Mouse (Mus musculus): ENCODE measurements at regions not wholly inside any gene's neighbourhood (a gene's known extent, or its start where the extent isn't known, plus 50 kb on each side); places are given as distances from the start of the nearest gene placed in this dataset.
A peak's percentile ranks its signal among the peaks of the same experiment; 100 is the strongest.

DNA sequence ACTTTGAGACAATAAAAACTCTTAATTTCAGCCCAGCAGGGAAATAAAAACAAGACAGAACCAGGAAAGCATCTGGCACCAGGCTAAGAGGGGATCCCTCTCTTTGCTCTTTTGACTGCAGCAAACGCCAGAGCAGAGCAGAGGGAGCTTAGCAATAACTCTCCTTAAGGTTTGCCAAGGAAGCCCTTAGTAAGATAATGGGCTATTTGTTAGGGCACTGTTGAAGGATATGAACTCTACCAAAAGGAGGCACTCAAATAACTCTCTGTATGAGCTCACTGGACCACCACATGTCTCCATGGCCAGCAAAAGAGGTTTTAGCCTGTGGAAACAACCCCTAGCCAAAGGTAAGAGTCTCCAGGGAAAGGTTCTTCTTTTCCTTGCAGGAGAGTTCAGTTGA, 315.3 kb upstream of the Mpdz start:
- Histone ChIP-seq H3K4me2 (ENCODE audit: low read depth, low read length) (no peak overlapping the region), H3K27me3 (ENCODE audit: control insufficient read depth, insufficient read depth, low read length) (no peaks in the 10 kb centered on the region), H3K9ac (replicated peaks; ENCODE audit: low read depth, low read length) (no peak overlapping the region), H3K36me3 (ENCODE audit: control insufficient read depth, insufficient read depth, low read length) (no peaks in the 10 kb centered on the region), H3K27ac (ENCODE audit: low read depth, low read length) (no peak overlapping the region), H3K4me3 (ENCODE audit: low read depth, low read length) (no peak overlapping the region), H3K9me3 (ENCODE audit: control insufficient read depth, low read length) (no peaks in the 10 kb centered on the region), H3K4me1 (ENCODE audit: control insufficient read depth, insufficient read depth, low read length) (peaks cover 4% of the 10 kb centered on the region; the same call in 1 of the 2 replicates)
- WGBS: 20% methylated on average over 1 of the region's 1 CpGs
- ATAC-seq (ENCODE audit: low read depth): no peak

DNA sequence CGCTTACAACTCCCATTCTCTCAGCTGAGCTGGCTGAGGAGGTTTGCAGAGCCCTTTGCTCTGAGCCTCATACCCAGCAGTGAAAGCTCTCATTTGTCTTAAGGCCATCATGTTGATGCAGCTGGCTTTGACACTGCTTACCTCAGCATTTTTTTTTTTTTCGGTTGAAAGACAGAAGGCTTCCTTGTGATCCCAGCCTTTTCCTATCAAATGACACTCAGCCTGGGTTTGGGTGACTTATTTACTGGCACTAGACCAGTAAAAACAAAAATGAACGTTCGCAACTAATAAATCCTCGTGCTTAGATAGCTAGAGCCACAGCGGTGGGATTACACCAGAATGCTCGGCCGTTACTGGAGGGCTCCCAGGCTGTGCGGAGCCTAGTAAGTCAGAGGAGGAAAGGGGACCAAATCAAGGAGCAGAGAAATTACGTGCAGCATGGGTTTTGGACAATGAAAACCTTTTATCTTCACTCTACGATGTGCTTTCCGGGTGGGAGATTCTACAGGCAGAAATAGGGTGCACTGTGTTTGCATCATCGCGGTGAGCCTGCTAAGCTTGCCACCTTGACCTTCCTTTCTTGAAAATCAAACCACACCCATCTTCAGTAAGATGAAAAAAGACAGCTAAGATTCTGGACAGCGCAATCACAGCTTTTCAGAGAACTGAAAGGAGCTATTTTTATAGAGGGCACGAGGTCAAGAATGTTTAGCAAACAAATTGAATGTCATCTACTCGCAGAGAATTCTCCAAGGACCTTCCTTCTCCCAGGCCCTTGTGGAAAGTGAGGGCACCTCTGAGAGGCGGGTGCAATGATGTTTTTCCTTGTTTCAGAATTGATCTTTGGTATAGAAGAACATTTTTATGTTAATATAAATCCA, 302.3 kb upstream of the Mpdz start:
- ATAC-seq (ENCODE audit: low read depth): peak; percentile 81
- Histone ChIP-seq H3K27me3 (ENCODE audit: control insufficient read depth, insufficient read depth, low read length) (no peaks in the 10 kb centered on the region), H3K4me1 (ENCODE audit: control insufficient read depth, insufficient read depth, low read length) (peaks cover 15% of the 10 kb centered on the region), H3K9me3 (ENCODE audit: control insufficient read depth, low read length) (no peaks in the 10 kb centered on the region), H3K9ac (replicated peaks; ENCODE audit: low read depth, low read length) (0 out of 2 replicates have a peak overlapping the region, but pooled peaks have one; percentile 16), H3K4me2 (ENCODE audit: low read depth, low read length) (peak overlapping the region; percentile 31; the same call in 1 of the 2 replicates), H3K36me3 (ENCODE audit: control insufficient read depth, insufficient read depth, low read length) (no peaks in the 10 kb centered on the region), H3K4me3 (ENCODE audit: low read depth, low read length) (no peak overlapping the region), H3K27ac (ENCODE audit: low read depth, low read length) (peak overlapping the region; percentile 83)
- 10% methylated on average over 18 of the region's 18 CpGs for WGBS

DNA sequence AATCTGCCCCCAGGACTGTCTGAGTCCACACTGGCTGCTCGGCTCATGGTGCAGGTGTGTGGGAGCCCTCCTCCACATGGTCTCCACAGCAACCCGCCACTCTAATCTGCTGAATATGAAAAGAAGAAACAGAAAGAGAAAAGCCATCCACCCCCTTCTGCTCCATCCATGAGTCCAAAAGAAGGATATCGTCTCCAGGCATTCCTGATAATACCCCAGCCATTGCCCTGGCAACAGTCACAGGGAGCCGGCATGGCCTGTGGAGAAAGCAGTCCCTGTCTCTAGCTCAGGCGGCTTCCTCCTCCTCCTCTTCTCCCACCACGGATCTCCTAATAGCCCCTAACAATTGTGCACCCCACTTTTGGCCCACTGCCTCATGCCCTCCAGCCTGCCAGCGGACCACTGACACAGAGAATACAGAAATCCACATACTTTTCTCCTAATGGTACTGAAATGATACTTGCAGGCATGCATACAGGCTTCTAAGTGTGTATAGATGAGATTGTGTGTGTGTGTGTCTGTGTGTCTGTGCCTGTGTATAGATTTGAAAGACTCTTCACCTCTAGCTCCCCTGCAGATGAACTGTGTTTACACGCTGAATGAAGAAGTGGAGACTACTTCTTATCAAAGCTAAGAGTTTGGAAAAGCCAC, 301.5 kb upstream of the Mpdz start:
- Histone ChIP-seq H3K9me3 (ENCODE audit: control insufficient read depth, low read length) (no peaks in the 10 kb centered on the region), H3K4me1 (ENCODE audit: control insufficient read depth, insufficient read depth, low read length) (peaks cover 15% of the 10 kb centered on the region), H3K27me3 (ENCODE audit: control insufficient read depth, insufficient read depth, low read length) (no peaks in the 10 kb centered on the region), H3K4me3 (ENCODE audit: low read depth, low read length) (no peak overlapping the region), H3K36me3 (ENCODE audit: control insufficient read depth, insufficient read depth, low read length) (no peaks in the 10 kb centered on the region), H3K9ac (replicated peaks; ENCODE audit: low read depth, low read length) (no peak overlapping the region), H3K27ac (ENCODE audit: low read depth, low read length) (peak overlapping the region; percentile 83), H3K4me2 (ENCODE audit: low read depth, low read length) (peak overlapping the region; percentile 12; the same call in 1 of the 2 replicates)
- peak; percentile 92 for ATAC-seq (ENCODE audit: low read depth)
- WGBS: 14% methylated on average over 8 of the region's 8 CpGs

DNA sequence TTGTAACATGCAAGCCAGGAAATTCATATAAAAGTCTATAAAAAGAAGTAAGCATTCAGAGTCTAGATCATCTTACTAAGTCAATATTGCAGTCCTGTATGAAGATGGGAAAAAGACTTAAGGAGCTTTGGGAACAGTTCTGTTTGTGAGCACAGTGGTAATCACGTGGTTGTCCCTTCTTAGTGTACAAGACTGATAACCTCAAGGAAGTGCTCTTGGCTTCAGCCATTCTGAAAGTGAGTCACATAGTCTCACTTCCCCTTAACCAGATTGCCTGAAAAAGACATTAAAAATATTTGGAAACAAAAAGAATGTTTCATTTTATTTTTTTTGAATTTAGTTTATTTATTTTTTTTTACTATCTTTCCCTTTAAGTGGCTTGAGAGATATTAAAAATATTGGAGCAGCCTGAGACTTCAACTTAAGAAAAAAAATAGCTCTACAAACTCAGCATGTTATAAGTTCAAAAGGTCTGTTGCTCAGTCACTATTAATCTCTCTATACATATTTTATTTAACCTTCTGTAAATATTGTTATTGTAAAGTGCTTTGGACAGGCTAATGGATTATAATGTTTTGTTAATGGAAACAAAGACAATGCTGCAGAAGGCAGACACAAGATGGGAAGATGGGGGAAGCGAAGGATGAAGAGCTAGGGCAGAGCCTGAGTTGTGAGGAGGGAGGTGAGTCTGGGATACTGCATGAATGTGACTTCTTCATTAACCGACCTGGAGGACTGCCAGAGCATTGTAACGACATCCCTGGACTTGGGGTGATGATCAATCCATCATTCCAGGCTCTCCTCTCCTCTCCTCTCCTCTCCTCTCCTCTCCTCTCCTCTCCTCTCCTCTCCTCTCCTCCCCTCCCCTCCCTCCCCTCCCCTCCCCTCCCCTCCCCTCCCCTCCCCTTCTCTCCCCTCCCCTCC, 300.2 kb upstream of the Mpdz start:
- no peaks in the 10 kb centered on the region for H3K27me3 ChIP-seq (ENCODE audit: control insufficient read depth, insufficient read depth, low read length)
- 43% methylated on average over 4 of the region's 4 CpGs for WGBS
- H3K27ac ChIP-seq (ENCODE audit: low read depth, low read length): no peak overlapping the region
- no peak overlapping the region for H3K4me3 ChIP-seq (ENCODE audit: low read depth, low read length)
- no peaks in the 10 kb centered on the region for H3K36me3 ChIP-seq (ENCODE audit: control insufficient read depth, insufficient read depth, low read length)
- no peak for ATAC-seq (ENCODE audit: low read depth)
- H3K4me2 ChIP-seq (ENCODE audit: low read depth, low read length): no peak overlapping the region
- no peak overlapping the region for H3K9ac ChIP-seq (replicated peaks; ENCODE audit: low read depth, low read length)
- no peaks in the 10 kb centered on the region for H3K9me3 ChIP-seq (ENCODE audit: control insufficient read depth, low read length)
- H3K4me1 ChIP-seq (ENCODE audit: control insufficient read depth, insufficient read depth, low read length): peaks cover 15% of the 10 kb centered on the region

DNA sequence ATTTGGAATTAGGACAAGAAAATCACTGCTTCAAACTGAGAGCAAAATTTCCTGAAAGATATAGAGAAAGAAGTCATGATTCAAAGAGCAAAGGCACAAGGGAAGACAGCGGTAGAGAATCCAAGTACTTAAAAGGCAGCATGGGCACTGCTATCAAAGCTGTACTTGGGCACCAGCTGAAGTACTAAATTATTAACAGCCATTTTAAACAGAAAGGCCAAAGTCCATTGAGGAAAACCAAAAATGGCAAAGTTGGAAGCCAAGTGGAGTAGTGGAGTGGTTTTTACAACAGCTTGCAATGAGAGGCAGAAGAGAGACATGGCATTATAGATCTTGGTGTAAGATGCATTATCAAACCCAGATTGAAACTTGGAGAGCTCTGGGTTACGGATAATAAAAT, 291.8 kb upstream of the Mpdz start:
- no peak overlapping the region for H3K4me3 ChIP-seq (ENCODE audit: low read depth, low read length)

DNA sequence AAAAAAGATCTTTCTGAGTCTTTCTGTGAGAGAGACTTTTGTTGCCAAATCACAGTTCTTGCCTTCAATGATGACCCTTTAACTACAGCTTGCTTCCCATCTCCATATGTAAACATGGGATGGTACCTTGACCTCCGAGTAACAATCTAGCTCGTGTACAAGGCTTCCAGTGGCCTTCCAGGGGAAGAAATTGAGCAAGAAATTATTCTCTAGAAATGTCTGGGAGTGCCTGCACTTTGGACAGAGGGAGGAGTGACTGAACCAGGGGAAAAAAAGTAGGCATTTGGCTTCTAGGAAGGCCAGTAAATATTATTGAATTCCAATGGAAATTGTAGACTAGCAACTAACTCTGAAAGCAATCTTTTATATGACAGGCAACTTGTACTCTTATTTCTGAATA, 287.8 kb upstream of the Mpdz start:
- Histone ChIP-seq H3K9ac (replicated peaks; ENCODE audit: low read depth, low read length) (no peak overlapping the region), H3K4me1 (ENCODE audit: control insufficient read depth, insufficient read depth, low read length) (0 out of 2 replicates have a peak, but pooled peaks cover 3% of the 10 kb centered on the region), H3K4me3 (ENCODE audit: low read depth, low read length) (no peak overlapping the region), H3K27me3 (ENCODE audit: control insufficient read depth, insufficient read depth, low read length) (no peaks in the 10 kb centered on the region), H3K36me3 (ENCODE audit: control insufficient read depth, insufficient read depth, low read length) (no peaks in the 10 kb centered on the region), H3K4me2 (ENCODE audit: low read depth, low read length) (no peak overlapping the region), H3K9me3 (ENCODE audit: control insufficient read depth, low read length) (no peaks in the 10 kb centered on the region), H3K27ac (ENCODE audit: low read depth, low read length) (no peak overlapping the region)
- no peak for ATAC-seq (ENCODE audit: low read depth)
- 84% methylated on average over 2 of the region's 2 CpGs for WGBS

More for the DNA sequence above, 291.8 kb upstream of the Mpdz start:
- Histone ChIP-seq H3K9ac (replicated peaks; ENCODE audit: low read depth, low read length) (no peak overlapping the region), H3K27me3 (ENCODE audit: control insufficient read depth, insufficient read depth, low read length) (no peaks in the 10 kb centered on the region), H3K27ac (ENCODE audit: low read depth, low read length) (no peak overlapping the region), H3K36me3 (ENCODE audit: control insufficient read depth, insufficient read depth, low read length) (no peaks in the 10 kb centered on the region), H3K4me2 (ENCODE audit: low read depth, low read length) (no peak overlapping the region), H3K9me3 (ENCODE audit: control insufficient read depth, low read length) (no peaks in the 10 kb centered on the region), H3K4me1 (ENCODE audit: control insufficient read depth, insufficient read depth, low read length) (no peaks in the 10 kb centered on the region)
- no peak for ATAC-seq (ENCODE audit: low read depth)
- WGBS: 94% methylated on average over 2 of the region's 2 CpGs

DNA sequence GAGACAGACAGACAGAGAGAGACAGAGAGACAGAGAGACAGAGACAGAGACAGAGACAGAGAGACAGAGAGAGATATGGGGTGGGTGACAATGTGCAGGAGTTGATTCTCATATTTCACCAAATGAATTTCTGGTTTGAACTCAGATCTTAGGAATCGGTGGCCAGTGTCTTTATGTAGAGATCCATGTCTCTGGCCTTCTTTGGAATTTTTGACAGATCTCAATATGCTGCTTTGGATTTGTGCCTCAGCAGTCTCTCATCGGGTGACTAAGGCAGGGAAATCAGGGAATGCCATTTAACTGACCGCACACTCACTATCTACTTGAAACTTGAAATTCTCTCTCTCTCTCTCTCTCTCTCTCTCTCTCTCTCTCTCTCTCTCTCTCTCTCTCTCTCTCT, 286.3 kb upstream of the Mpdz start:
- H3K9ac ChIP-seq (replicated peaks; ENCODE audit: low read depth, low read length): no peak overlapping the region
- no peak overlapping the region for H3K4me2 ChIP-seq (ENCODE audit: low read depth, low read length)
- 78% methylated on average over 3 of the region's 3 CpGs for WGBS
- no peak for ATAC-seq (ENCODE audit: low read depth)
- H3K27me3 ChIP-seq (ENCODE audit: control insufficient read depth, insufficient read depth, low read length): no peaks in the 10 kb centered on the region
- no peaks in the 10 kb centered on the region for H3K9me3 ChIP-seq (ENCODE audit: control insufficient read depth, low read length)
- 0 out of 2 replicates have a peak, but pooled peaks cover 3% of the 10 kb centered on the region for H3K4me1 ChIP-seq (ENCODE audit: control insufficient read depth, insufficient read depth, low read length)
- H3K4me3 ChIP-seq (ENCODE audit: low read depth, low read length): no peak overlapping the region
- no peaks in the 10 kb centered on the region for H3K36me3 ChIP-seq (ENCODE audit: control insufficient read depth, insufficient read depth, low read length)
- H3K27ac ChIP-seq (ENCODE audit: low read depth, low read length): peak overlapping the region; percentile 29; the same call in 1 of the 2 replicates

DNA sequence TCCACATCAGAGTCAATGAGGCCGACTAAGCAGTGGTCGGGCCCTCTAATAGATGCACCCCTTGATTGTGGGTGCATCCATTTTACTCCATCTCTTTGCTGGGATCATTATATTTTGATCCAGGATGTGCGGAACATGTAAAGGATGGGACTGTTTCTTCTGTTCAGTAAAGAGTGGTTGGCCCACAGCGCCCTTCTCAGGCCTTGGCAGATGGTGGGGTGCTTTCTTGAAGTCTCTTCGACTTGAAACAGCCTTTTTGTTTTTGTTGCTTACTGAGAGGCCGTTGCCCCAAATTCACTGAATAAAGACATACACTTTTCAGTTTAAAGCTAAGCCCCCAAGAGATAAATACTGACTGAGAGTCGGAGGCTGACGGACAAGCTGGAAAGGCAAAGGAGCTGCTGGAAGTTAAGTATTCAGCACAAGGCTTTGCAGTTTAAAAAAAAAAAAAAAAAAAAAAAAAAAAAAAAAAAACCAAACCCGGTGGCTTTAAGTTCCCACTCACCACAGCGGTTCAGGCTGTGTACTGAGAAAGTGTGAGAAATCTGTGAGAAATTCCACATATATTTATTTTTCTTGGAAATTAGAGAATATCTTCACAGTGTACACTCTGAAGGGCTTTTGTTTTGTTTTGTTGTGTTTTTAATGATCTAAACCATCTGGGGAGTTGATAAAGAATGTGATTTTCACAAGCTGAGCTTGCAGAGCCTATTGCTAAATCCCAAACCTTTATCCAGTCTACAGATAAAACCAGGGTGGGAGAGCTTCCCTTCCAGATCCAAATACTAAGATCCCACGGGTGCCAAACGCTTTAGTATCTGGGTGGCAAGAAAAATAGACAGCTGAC, 285.3 kb upstream of the Mpdz start:
- no peaks in the 10 kb centered on the region for H3K27me3 ChIP-seq (ENCODE audit: control insufficient read depth, insufficient read depth, low read length)
- H3K4me3 ChIP-seq (ENCODE audit: low read depth, low read length): no peak overlapping the region
- no peaks in the 10 kb centered on the region for H3K9me3 ChIP-seq (ENCODE audit: control insufficient read depth, low read length)
- WGBS: 34% methylated on average over 12 of the region's 12 CpGs
- peak overlapping the region; percentile 16; the same call in 1 of the 2 replicates for H3K4me2 ChIP-seq (ENCODE audit: low read depth, low read length)
- 0 out of 2 replicates have a peak, but pooled peaks cover 3% of the 10 kb centered on the region for H3K4me1 ChIP-seq (ENCODE audit: control insufficient read depth, insufficient read depth, low read length)
- ATAC-seq (ENCODE audit: low read depth): 0 out of 2 replicates have a peak, but pooled peaks have one; percentile 18
- H3K36me3 ChIP-seq (ENCODE audit: control insufficient read depth, insufficient read depth, low read length): no peaks in the 10 kb centered on the region
- peak overlapping the region; percentile 85 for H3K27ac ChIP-seq (ENCODE audit: low read depth, low read length)
- no peak overlapping the region for H3K9ac ChIP-seq (replicated peaks; ENCODE audit: low read depth, low read length)
